Mouse (Mus musculus) olfactory bulb, adult 2 months (tissue): Measurements from ENCODE around the gene Ccdc110.

ENCODE experiments used
- CTCF ChIP-seq: fragments of 200-500 bp; IDR thresholded peaks from 2 replicates; pipeline ENCODE4 v1.5.1; 2012; ENCODE audit warnings: low read depth, mild to moderate bottlenecking, low read length, moderate library complexity; ENCODE audit not compliant: insufficient read depth
- POLR2A ChIP-seq: fragments of 200-500 bp; IDR thresholded peaks from 2 replicates; pipeline ENCODE4 v1.6.1; 2012; ENCODE audit warnings: mild to moderate bottlenecking, low read depth, low read length, moderate library complexity; ENCODE audit not compliant: insufficient read depth

- TF ChIP-seq CTCF (no peak), POLR2A (no peak)
Measured at GRCm38 (mm10) chr8:45899783-45900182, 34.6 kb upstream of the Ccdc110 start.
